Mouse (Mus musculus): ENCODE data around the gene Cmtm2a. TPM values are rescaled to one million over a fixed set of nuclear protein-coding genes. Genes with fewer than 3 reads are reported as not detected.
"Not testable (repeated sequence)": the region's sequence is repeated elsewhere in the genome, so short reads cannot be mapped to it uniquely, and the experiment has no call there.

Gene Cmtm2a
- polyA plus RNA-seq, 1 experiment, result not detected

DNA sequence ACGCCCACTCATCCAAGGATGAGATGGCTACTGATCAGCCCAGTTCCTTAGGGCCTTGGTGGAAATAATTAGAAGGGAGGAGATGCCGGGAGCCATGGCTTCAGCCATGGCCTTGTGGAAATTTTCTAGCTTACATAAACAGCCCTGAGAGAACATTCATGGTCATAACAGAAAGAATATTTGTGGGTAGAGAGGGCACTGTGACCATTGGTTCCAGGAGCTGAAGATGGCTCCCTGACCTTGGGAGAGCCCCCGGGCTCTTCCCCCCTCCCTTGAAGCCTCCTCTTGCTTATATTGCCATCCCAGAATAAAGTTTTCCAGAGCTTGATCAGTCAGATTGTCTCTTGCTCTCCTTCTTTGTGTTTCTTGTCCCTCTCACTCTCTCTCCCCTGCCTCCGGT is 9.6 kb upstream of the Cmtm2a start:
- WGBS, result 95% methylated on average over 4 of the region's 4 CpGs

DNA sequence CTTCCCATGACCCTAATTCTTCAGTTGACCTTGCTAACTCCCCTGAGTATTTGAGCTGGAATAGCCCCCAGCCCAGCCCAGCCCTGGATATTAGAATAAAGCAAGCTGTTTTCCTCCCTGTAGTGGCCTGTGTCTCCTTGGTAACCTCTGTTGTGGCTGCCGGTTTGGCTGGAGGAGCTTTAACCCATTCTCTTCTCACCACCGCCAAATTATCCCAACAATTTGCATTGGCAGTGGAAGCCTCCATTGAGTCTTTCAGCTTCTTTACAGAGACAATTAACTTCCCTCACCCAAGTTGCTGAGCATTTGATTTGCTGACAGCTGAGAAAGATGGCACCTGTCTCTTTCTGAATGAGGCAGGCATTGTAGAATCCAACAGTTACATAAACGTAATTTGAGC is 8.6 kb upstream of the Cmtm2a start:
- WGBS, result 19% methylated on average over 3 of the region's 3 CpGs
- not testable (repeated sequence) for DNase-seq (ENCODE audit: low read depth, low spot score)

More for the DNA sequence above, 9.6 kb upstream of the Cmtm2a start:
- DNase-seq (ENCODE audit: low read depth, low spot score), result not testable (repeated sequence)

DNA sequence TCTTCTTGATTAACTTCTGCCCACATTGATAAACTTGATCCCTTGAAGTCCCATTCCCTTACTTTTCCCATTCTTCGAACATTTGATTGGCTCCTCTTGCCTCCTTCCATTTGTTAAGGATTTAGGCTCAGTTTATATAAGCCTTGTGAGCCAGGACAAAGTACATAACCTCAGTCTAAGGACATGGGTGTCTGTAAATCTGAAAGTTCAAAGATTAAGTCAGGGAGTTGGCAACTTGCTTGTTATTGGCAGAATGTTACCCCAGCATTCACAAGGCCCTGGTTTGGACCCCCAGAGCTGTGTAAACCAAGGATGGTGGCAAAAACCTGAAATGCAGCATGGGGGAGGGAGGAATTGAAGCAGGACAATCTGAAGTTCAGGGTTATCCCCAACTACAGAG is 1.4 kb upstream of the Cmtm2a start:
- DNase-seq (ENCODE audit: low read depth, low spot score), result no peak
- WGBS, result 71% methylated on average over 1 of the region's 1 CpGs

DNA sequence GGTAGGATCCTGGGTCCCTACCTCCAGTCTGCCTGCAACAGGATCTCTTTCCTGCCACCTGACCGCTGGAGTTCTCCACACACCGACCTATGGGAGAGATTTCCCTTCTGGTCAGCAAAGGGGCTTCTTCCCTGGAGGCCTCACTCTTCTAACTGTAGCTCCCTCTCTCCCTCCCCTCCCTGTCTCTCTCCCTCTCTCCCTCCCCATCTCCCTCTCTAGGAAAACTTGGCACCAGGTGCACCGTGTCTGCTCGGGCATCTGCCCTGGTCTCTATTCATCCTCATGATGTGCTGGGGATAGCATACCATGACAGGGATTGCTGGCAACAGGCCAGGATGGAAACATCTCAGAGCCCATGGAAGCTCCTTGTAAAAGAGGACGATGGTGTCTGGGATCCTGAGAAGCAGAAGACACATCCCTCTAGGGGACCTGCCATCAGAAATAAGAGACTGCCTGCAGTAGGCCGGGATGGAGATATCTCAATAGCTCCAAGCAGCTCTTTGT is 24.0 kb downstream of the Cmtm2a start:
- no peak for DNase-seq (ENCODE audit: low read depth, low spot score)
- 75% methylated on average over 6 of the region's 6 CpGs for WGBS

DNA sequence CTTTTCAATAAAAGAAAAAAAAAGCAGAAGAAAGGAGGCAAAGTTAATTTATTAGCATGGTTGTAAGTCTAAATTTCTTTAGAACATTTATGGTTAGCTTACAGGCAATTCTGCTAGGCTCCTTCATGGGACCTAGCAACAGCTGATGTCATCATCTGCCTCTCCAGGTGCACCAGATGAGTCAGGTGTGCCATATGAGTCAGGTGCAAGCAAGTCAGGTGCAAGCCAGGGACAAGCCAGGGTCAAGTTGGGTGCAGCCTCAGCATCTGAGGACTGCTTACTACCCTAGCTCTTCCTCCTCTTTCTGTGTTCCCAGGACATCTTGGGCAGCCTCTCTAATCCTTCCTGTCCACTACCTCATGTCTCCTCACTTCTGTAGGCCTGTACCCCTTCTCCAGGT is 24.6 kb downstream of the Cmtm2a start:
- DNase-seq (ENCODE audit: low read depth, low spot score), result no peak

DNA sequence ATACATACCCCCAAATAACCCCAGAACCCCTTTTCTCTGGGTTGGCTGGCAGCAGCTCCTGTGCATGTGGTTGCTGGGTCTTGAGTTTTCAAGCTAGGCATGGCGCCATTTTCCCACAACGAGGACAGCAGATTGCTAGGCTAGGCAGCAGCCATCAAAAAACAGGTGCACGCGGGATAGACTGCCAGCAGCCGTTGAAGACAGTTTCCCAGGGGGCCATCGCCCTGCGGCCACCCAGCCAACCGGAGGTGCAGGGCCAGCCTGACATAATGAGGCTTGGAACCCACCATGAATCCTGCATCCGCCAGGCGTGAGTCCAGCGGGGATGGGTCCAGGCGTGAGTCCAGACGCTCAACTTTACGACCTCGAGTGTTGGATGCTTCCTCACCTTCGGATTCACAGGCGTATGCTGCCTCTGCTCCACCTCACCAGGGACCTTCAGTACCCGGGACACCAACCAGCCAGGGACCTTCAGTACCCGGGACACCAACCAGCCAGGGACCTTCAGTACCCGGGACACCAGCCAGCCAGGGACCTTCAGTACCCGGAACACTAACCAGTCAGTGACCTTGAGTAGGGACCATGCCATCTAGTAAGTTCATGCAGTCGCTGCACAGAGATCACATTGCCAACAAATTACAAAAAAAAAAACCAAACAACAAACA is 28.6 kb downstream of the Cmtm2a start:
- 97% methylated on average over 22 of the region's 22 CpGs for WGBS
- not testable (repeated sequence) for DNase-seq (ENCODE audit: low read depth, low spot score)

DNA sequence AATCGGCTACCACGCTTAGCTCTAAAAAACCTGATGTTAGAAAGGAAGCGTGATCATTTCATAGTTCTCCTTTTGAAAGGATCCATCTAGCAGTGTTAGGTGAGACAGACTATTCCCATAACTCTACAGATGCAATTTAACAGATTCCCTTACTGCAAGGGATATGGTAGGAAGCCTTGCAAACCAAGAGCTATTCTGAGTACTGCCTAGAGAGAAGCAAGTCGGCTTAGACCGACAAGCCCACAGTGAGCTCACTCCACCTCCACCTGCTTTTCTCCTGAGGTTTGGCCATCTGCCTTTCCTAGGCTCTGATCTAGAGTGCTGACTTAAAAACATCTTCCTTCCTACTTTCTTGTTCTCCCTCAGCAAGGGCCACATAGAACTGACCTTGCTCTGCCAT is 31.2 kb downstream of the Cmtm2a start:
- 93% methylated on average over 5 of the region's 5 CpGs for WGBS
- DNase-seq (ENCODE audit: low read depth, low spot score), result not testable (repeated sequence)

DNA sequence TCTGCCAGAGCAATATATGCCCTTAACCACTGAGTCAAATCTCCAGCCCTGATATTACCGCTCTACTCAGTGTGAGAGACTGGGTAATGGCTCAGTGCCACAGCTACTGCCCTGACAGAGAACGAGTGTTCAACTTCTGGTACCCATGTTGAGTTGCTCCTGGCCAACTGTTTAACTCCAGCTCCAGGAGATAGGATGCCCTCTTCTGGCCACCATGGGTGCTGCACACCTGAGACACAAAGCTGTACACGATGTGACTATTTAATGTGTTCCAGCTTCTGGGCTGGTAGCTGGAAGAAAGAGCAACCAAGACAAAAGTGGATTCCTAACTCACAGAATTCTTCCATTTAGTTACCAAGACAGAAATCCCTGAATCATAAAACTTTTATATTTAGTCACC is 40.0 kb downstream of the Cmtm2a start:
- 91% methylated on average over 3 of the region's 3 CpGs for WGBS
- no peak for DNase-seq (ENCODE audit: low read depth, low spot score)

DNA sequence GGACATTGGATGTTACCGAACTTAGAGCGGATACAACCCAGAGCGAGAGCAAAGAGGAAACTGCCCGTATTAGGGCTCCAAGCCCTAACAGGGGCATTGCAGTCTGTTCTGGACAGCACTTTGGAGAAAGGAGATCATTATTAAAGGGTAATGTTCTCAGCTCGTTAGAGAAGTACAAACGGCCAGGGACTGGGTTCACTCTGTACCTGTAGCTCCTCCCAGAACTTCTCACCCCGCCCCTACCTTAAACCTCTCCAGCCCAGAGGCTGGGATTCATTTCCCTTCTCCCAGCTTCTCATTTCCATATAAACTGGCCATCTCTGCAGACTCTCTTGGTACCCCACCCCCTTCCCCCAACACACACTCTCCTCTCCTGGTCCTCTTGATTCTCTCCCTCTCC is 41.5 kb downstream of the Cmtm2a start:
- WGBS, result under 1% methylated on average over 7 of the region's 7 CpGs
- no peak for DNase-seq (ENCODE audit: low read depth, low spot score)

DNA sequence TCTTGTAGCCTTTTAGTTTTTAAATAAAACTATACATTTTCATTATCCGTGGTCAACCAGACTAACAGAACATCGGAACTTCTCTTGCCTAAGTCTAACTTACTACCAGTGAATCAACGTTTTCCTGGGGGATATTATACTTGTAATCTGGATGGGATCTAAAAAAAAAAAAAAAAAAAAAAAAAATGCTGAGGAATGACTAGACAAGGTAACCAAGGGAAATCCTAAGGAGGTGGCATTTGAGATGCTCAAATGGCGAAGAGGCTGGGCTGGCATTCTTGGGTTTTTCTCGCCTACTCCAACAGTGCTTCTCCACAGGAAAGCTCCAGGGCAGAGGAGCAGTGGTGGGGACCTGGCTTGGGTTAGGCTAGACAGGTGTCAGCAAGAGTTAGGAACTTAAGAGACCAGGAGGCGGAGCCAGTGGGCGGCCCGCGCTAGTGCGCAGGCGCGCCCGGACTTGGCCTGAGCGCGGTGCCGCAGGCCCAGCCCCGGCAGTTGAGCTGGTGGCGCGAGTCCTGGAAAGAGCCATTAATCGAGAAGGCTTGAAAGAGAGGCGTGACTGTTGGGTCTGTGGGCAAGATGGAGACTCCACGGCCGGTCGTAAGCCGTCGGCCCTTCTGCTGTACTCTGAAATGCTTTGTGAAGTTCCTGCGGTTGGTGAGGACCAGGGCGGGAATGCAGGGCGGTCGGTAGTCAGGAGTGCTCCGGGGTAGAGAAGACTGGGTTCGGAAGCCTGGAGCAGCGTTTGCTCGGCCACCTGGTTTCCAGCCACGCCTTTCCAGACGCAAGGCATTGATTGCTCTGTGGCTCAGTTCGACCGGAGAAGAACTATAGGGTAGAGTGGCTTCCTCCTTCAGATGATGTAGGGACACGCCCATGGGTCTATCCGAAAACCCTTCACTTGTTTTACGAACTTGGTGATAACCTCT is 42.3 kb downstream of the Cmtm2a start, which contains the start of gene Cklf:
Gene Cklf, plus strand, starts transcription at position 423 of the 929 bp plus-strand sequence.
- WGBS, result 4% methylated on average over 41 of the region's 41 CpGs
- peak; percentile 70 for DNase-seq (ENCODE audit: low read depth, low spot score)

DNA sequence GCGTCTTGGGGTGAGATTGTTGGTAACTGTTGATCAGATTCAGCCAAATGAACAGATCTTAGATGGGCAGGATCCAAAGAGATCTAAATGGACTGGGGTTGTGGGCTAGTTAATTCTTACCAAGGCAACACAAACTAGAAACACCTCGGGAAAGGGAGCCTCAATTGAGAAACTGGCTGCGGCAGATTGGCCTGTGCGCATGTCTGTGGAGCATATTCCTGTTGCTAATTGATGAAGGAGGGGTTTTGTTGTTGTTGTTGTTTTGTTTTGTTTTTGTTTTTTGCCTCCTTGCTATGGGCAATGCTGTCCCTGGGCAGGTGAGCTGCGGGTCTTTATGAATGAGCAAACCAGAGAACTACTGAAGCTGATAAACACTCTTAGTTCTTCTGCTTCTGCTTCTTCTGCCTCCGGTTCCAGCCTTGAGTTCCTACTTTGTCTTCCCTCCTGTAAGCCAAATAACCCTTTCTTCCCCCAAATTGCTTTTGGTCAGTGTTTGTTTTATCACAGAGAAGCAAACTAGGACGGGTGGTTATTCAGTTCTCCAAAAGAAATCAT is 43.5 kb downstream of the Cmtm2a start:
- 85% methylated on average over 7 of the region's 7 CpGs for WGBS
- no peak for DNase-seq (ENCODE audit: low read depth, low spot score)

DNA sequence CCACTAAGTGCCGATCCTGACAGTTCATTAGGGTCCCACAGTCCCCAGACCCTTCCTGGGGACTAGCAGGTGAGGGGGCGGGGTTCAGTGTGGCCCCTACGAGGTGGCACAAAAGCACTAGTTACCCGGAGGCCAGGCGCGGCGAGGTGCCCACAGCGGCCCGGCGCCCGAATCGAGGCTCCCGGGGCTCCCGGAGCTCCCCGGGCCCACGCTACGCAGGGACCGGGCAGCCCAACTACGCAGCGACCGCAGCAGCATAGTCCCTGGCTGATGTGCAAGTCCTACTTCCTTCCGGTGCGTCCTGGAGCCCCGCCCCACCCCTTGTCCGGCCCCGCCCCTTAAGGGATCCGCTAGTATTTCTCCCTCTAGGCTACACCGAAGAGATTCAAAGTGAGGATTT is 44.7 kb downstream of the Cmtm2a start, which contains the start of gene Tk2:
Gene Tk2, minus strand, starts transcription at position 283 of the 400 bp plus-strand sequence.
- DNase-seq (ENCODE audit: low read depth, low spot score), result no peak
- WGBS, result under 1% methylated on average over 28 of the region's 28 CpGs

DNA sequence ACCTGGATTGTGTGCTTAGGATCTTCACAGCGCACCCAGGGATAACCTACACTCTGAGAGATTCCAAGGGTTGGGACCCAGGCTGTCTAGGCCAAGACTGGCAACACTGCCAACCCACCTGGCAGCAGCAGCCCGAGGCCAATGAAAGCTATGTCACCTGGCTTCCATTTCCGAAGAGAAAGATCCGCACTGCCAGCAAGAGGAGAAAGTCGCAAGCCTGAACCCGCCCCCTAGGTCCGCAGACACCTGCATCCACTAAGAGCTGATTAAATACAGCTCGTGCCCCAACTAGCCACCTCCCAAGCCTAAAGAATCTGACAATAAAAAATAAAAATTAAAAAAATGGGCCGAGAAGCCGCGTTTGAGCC is 45.1 kb downstream of the Cmtm2a start:
- no peak for DNase-seq (ENCODE audit: low read depth, low spot score)
- 3% methylated on average over 11 of the region's 11 CpGs for WGBS

DNA sequence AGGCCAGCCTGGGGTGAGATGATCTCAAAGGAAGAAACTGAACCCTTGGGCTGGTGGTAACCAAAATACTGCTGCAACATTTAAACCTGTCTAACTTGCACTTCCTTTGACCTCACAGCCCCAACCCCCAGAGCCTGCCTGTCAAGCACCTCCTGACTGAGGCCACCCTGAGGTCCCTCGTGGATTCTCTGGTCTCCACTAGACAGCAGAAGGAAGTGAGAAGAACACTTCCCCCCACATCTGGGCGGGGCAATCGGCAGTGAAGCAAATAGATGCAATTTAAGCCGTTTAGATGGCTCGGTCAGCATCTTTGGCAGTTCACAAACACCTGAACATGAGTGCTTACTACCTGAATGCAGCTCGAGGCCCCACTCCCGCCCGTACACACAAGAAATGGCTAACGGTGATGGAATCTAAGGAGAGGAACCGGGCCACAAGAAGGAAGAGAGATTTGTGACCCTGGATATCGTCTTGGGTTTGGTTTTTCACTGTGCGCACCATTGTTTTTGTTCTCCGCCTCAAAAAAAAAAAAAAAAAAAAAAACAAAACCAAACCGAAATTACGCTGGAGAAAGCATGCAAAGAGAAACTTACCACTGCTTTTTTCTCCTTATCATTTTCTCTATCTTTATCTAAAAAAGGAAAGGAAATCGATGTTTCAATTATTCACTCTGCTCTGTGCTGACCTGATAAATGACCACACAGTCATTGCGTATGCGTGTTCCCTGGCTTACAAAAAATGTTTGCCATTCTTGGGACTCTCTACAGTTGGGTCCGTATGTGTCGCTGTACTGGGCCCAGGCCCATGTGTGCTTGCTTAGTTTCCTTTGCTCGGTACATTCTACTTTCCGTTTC is 45.7 kb downstream of the Cmtm2a start:
- 44% methylated on average over 22 of the region's 22 CpGs for WGBS
- no peak for DNase-seq (ENCODE audit: low read depth, low spot score)

DNA sequence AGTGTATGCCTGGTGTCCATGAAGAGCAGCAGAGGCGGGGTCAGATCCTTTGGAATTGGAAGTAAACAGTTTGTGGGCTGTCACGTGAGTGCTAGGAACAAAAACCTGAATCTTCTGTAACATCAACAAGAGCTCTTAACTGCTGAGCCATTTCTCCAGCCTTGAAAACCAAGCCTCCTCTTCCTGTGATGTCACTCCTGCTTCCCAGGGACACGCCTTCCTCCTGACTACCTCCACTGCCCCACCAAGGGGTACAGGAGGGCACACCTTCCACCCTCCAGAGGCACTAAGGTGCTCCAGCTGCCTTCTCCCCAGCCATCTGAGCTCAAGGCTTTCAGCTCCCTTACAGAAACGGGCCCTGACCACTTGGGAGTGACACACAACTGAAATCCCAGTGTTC is 46.4 kb downstream of the Cmtm2a start:
- DNase-seq (ENCODE audit: low read depth, low spot score), result no peak
- 81% methylated on average over 4 of the region's 4 CpGs for WGBS

DNA sequence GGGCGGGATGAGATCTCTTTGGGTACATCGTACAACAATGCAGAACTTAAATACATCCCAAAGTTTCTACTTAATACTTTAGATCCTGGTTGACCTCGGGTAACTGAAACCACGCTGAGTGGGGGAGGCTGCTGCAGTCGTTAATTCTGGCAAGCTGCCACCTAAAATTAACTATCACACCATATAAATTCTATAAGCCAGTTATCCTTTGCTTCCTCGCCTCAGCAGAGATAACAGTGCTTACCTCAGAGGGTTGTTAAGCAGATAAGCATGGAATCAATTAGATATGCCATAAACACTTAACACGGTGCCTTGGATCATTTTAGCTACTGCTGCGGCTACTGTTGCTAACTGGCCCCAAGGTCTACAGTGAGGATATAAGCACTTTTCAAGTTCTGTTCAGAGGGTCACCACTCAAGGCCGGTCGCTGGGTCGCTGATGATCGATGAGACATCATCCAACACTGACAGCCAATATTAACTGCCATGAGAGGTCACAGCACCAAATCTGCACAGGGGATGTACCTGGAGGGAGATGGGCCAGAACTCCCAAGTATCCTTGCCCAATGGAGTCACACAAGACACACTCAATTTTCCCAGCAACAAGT is 50.8 kb downstream of the Cmtm2a start:
- DNase-seq (ENCODE audit: low read depth, low spot score), result no peak
- 58% methylated on average over 12 of the region's 12 CpGs for WGBS

DNA sequence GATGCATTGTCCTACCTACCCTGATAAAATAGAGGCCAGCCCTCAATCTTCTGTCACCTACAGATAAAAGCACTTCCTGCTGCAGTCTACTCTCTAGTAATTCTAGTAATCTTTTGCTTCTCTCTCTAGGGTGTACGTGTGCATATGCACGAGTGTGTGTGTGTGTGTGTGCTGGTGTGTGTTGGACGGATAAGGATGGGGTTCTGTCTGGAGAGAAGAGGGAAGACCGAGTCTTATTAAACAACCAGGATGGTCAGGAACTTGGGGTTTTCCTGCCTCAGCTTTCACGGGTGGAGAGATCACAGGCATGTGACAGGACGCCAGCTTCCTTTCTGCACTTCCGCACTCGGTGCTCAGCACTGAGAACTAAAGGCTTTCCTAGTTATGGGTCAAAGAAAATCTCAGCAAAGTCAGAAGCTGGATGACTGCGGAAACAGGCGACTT is 53.5 kb downstream of the Cmtm2a start:
- WGBS, result 77% methylated on average over 10 of the region's 10 CpGs
- DNase-seq (ENCODE audit: low read depth, low spot score), result no peak

DNA sequence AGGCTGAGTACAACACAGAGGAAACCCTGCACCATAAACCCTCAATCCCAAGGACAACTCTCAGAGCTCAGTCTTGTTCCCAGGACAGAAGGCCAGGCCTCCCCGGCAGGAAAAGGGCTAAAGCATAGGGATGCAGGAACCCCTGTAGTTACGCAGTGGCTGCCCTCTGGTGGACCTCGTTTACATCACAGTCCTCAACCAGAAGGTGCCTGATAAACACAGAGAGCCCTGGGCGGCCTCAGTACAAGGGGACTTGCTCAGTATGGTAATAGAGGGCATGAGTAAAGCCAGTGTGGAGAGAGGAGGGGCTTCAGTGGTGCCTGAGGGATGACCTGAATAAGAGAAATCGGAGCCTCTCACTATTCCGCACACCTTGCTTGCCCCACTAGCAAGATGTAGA is 58.4 kb downstream of the Cmtm2a start:
- no peak for DNase-seq (ENCODE audit: low read depth, low spot score)

DNA sequence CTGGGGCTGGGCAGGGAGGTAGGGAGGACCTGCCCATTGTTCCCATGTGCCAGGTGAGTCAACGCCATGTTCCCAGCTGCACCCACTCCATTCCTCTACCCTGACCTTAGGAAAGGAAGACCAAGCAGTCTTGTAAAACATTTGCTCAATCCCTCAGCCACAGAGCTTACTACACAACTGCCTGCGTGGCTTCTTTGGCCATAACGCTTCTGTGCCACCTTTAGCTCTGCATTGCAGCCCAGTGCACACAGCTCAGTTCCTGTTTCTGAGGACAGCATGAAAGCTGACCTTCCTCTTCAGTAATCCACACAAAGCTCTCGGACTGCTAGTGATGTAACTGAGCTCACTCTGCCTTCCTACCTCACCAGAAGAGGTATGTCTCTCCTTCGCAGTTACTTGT is 60.1 kb downstream of the Cmtm2a start:
- DNase-seq (ENCODE audit: low read depth, low spot score), result no peak
- WGBS, result 88% methylated on average over 5 of the region's 5 CpGs

More for the DNA sequence above, 58.4 kb downstream of the Cmtm2a start:
- 71% methylated on average over 6 of the region's 6 CpGs for WGBS

All from large intestine, adult 2 months (tissue).